Mouse (Mus musculus) hindbrain, postnatal 0 days (tissue): ENCODE measurements around the gene Slc12a9. TPM values are rescaled to one million over a fixed set of nuclear protein-coding genes. Genes with fewer than 3 reads are reported as not detected.

Experiments
- ATAC-seq: fragments of 200-750 bp; cut with Nextera tagmentation; 2 replicates; pipeline ENCODE4 v1.8.0; 2017; ENCODE audit warnings: mild to moderate bottlenecking, moderate TSS enrichment, moderate library complexity
- DNase-seq: peaks from one replicate; pipeline ENCODE4 v3.0.0-alpha.2; 2015; ENCODE audit warnings: low spot score
- H3K27ac ChIP-seq: fragments of 300-500 bp; sonication (generic); 2 replicates; pipeline ENCODE4 v1.5.1; 2014; ENCODE audit warnings: mild to moderate bottlenecking
- H3K27me3 ChIP-seq: fragments of 300-500 bp; sonication (generic); 2 replicates; pipeline ENCODE4 v1.6.1; 2014; ENCODE audit warnings: low read length, mixed read lengths; ENCODE audit not compliant: insufficient read depth
- H3K36me3 ChIP-seq: fragments of 300-500 bp; sonication (generic); 2 replicates; pipeline ENCODE4 v1.6.1; 2014; ENCODE audit warnings: low read length, mixed read lengths; ENCODE audit not compliant: insufficient read depth
- H3K4me1 ChIP-seq: fragments of 300-500 bp; sonication (generic); 2 replicates; pipeline ENCODE4 v1.6.1; 2014; ENCODE audit warnings: antibody characterized with exemption, low read length, mixed read lengths; ENCODE audit not compliant: insufficient read depth
- H3K4me2 ChIP-seq: fragments of 300-500 bp; sonication (generic); 2 replicates; pipeline ENCODE4 v1.6.1; 2014; ENCODE audit warnings: low read depth, mild to moderate bottlenecking, low read length, moderate library complexity, mixed read lengths
- H3K4me3 ChIP-seq: fragments of 300-500 bp; sonication (generic); 2 replicates; pipeline ENCODE4 v1.5.1; 2014; ENCODE audit warnings: low read length
- H3K9ac ChIP-seq: fragments of 300-500 bp; sonication (generic); replicated peaks from 2 replicates; pipeline ENCODE4 v1.6.1; 2014; ENCODE audit warnings: mild to moderate bottlenecking, low read length, moderate library complexity, mixed read lengths
- H3K9me3 ChIP-seq: fragments of 300-500 bp; sonication (generic); 2 replicates; pipeline ENCODE4 v1.6.1; 2016; ENCODE audit warnings: low read length, mixed read lengths
- CTCF ChIP-seq: IDR thresholded peaks from 2 replicates; pipeline ENCODE4 v1.5.1; 2016; ENCODE audit warnings: antibody characterized with exemption, control low read depth, low read depth
- WGBS: fragments of 180-500 bp; shearing (Covaris S2); extraction: QIAGEN DNeasy Blood & Tissue Kit; methylation state at CpG from one replicate; pipeline ENCODE4 v1.1.7; 2014; 5-methylcytosine and 5-hydroxymethylcytosine counted together
- polyA plus RNA-seq: library from polyadenylated mRNA; unstranded; fragments of >200 nt; fragmentation: Nextera tagmentation; extraction: Ambion mirVana; gene quantifications from 2 replicates; pipeline ENCODE4 v1.2.1, GENCODE M21; 2015
- total RNA-seq: library from RNA; depleted of rRNA; stranded (reverse); fragments of >200 nt; gene quantifications from 2 replicates; pipeline ENCODE4 v1.2.3, GENCODE M21; 2014

Slc12a9 gene
- total and polyA plus RNA-seq, 2 experiments from 2014 or later, result 27.3 to 41.3 TPM

- ATAC-seq (no peak), DNase-seq (no peak)
- Histone ChIP-seq H3K27ac (peak overlapping the region; percentile 70), H3K4me3 (no peak overlapping the region), H3K9ac (no peak overlapping the region; the same call in 1 of the 2 replicates), H3K4me1 (peaks cover 9% of the 10 kb centered on the region), H3K36me3 (no peaks in the 10 kb centered on the region), H3K4me2 (peak overlapping the region; percentile 67; the same call in 1 of the 2 replicates), H3K9me3 (0 out of 2 replicates have a peak, but pooled peaks cover 2% of the 10 kb centered on the region), H3K27me3 (no peaks in the 10 kb centered on the region)
- 72% methylated on average over 6 of the region's 6 CpGs for WGBS
- TF ChIP-seq CTCF, result no peak
Observed at GRCm38 (mm10) chr5:137340222-137340621, 6.8 kb upstream of the Slc12a9 start.

- no peak for TF ChIP-seq CTCF
- H3K9me3 ChIP-seq, result 0 out of 2 replicates have a peak, but pooled peaks cover 2% of the 10 kb centered on the region
- peak overlapping the region; percentile 40 for H3K4me3 ChIP-seq
- peaks cover 9% of the 10 kb centered on the region for H3K4me1 ChIP-seq
- ATAC-seq (peak; percentile 68), DNase-seq (peak; percentile 64)
- H3K27me3 ChIP-seq, result no peaks in the 10 kb centered on the region
- H3K27ac ChIP-seq, result peak overlapping the region; percentile 70
- 1% methylated on average over 22 of the region's 22 CpGs for WGBS
- H3K36me3 ChIP-seq, result no peaks in the 10 kb centered on the region
- peak overlapping the region; percentile 56 for H3K9ac ChIP-seq
- peak overlapping the region; percentile 67 for H3K4me2 ChIP-seq
Observed at GRCm38 (mm10) chr5:137339290-137339979, 6.0 kb upstream of the Slc12a9 start.

GRCm38 (mm10) chr5:137338663-137339289 lies 5.4 kb upstream of the Slc12a9 start:
- Histone ChIP-seq H3K36me3 (no peaks in the 10 kb centered on the region), H3K4me2 (peak overlapping the region; percentile 67), H3K4me1 (peaks cover 9% of the 10 kb centered on the region), H3K27ac (peak overlapping the region; percentile 70), H3K9me3 (0 out of 2 replicates have a peak, but pooled peaks cover 1% of the 10 kb centered on the region), H3K9ac (peak overlapping the region; percentile 56), H3K4me3 (peak overlapping the region; percentile 40), H3K27me3 (no peaks in the 10 kb centered on the region)
- 3% methylated on average over 11 of the region's 11 CpGs for WGBS
- no peak for TF ChIP-seq CTCF
- ATAC-seq (peak; percentile 36), DNase-seq (peak; percentile 66)

- WGBS, result under 1% methylated on average over 19 of the region's 19 CpGs
- H3K36me3 ChIP-seq, result no peaks in the 10 kb centered on the region
- H3K4me1 ChIP-seq, result peaks cover 9% of the 10 kb centered on the region
- peak overlapping the region; percentile 67 for H3K4me2 ChIP-seq
- peak; percentile 97 for DNase-seq
- peak; percentile 87 for ATAC-seq
- peak overlapping the region; percentile 70 for H3K27ac ChIP-seq
- H3K4me3 ChIP-seq, result peak overlapping the region; percentile 40
- H3K9ac ChIP-seq, result peak overlapping the region; percentile 56
- no peak for TF ChIP-seq CTCF
- H3K27me3 ChIP-seq, result no peaks in the 10 kb centered on the region
- H3K9me3 ChIP-seq, result no peaks in the 10 kb centered on the region
Observed at GRCm38 (mm10) chr5:137338256-137338655, 4.9 kb upstream of the Slc12a9 start.

- ATAC-seq, result no peak
Observed at GRCm38 (mm10) chr5:137337190-137337589, 3.8 kb upstream of the Slc12a9 start.

GRCm38 (mm10) chr5:137335066-137335465 lies 1.7 kb upstream of the Slc12a9 start:
- ATAC-seq, result no peak
- Histone ChIP-seq H3K27ac (no peak overlapping the region), H3K4me1 (peaks cover 9% of the 10 kb centered on the region), H3K4me3 (no peak overlapping the region), H3K9ac (no peak overlapping the region), H3K9me3 (no peaks in the 10 kb centered on the region), H3K36me3 (no peaks in the 10 kb centered on the region), H3K27me3 (no peaks in the 10 kb centered on the region), H3K4me2 (no peak overlapping the region)
- 69% methylated on average over 6 of the region's 6 CpGs for WGBS
- TF ChIP-seq CTCF, result no peak
- no peak for DNase-seq

More at GRCm38 (mm10) chr5:137337190-137337589, 3.8 kb upstream of the Slc12a9 start:
- 55% methylated on average over 8 of the region's 8 CpGs for WGBS
- Histone ChIP-seq H3K36me3 (no peaks in the 10 kb centered on the region), H3K4me2 (no peak overlapping the region), H3K27me3 (no peaks in the 10 kb centered on the region), H3K27ac (no peak overlapping the region), H3K4me3 (no peak overlapping the region), H3K9me3 (no peaks in the 10 kb centered on the region), H3K4me1 (peaks cover 9% of the 10 kb centered on the region), H3K9ac (no peak overlapping the region)
- no peak for DNase-seq
- no peak for TF ChIP-seq CTCF
